Mouse (Mus musculus) myocyte (in vitro differentiated cells): ENCODE measurements around the gene Dnah8.

Experiments
- E2F4 ChIP-seq: IDR thresholded peaks from one replicate; pipeline ENCODE4 v1.6.1; 2011; ENCODE audit warnings: mild to moderate bottlenecking, control low read depth, moderate library complexity; ENCODE audit not compliant: insufficient read depth
- MAX ChIP-seq: IDR thresholded peaks from one replicate; pipeline ENCODE4 v1.6.1; 2011; ENCODE audit warnings: low read depth, mild to moderate bottlenecking, control low read depth
- MYOG ChIP-seq, 3 experiments: IDR thresholded peaks; one replicate each; pipeline ENCODE4 v1.6.1; 2011; ENCODE audit warnings: control low read depth in 2 of 3, low read depth in 2 of 3, mild to moderate bottlenecking in 2 of 3; ENCODE audit not compliant: insufficient read length in 2 of 3, control insufficient read depth in 1 of 3, insufficient read depth in 1 of 3
- POLR2A ChIP-seq: IDR thresholded peaks from one replicate; pipeline ENCODE4 v1.6.1; 2011; ENCODE audit warnings: low read depth, mild to moderate bottlenecking, control low read depth, moderate library complexity; ENCODE audit not compliant: insufficient read length
- USF1 ChIP-seq: IDR thresholded peaks from one replicate; pipeline ENCODE4 v1.6.1; 2011; ENCODE audit warnings: low read depth, mild to moderate bottlenecking, control low read depth, moderate library complexity

GRCm38 (mm10) chr17:30657530-30658151, 33.5 kb downstream of the Dnah8 start:
- TF ChIP-seq POLR2A (no peak), USF1 (no peak), MAX (no peak), MYOG (IDR thresholded peaks at IDR 0.05; ENCODE audit: control insufficient read depth in 1 of 3, insufficient read depth in 1 of 3, insufficient read length in 2 of 3, low read depth in 2 of 3) (no peak), E2F4 (no peak)
